Mouse (Mus musculus): Measurements from ENCODE around the gene Arrdc1. TPM values are rescaled to one million over a fixed set of nuclear protein-coding genes. Genes with fewer than 3 reads are reported as not detected.

Arrdc1 gene
- polyA plus RNA-seq, 1 experiment from 2014 or later: 35.2 TPM

DNA sequence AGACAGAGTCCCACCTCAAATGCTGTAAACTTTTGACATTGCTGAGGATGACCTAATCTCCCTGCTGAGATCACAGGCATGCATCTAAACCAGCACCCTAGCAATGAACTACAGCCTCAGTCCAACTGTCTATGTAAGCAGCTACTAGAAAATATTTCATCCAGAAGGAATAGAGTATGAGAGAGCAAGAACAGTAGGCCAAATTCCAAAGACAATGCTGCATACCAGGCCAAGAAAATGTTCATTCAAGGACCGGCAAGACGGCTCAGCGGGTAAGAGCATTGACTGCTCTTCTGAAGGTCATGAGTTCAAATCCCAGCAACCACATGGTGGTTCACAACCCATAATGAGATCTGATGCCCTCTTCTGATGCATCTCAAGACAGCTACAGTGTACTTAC lies 20.3 kb downstream of the Arrdc1 start:
- Histone ChIP-seq H3K4me2 (no peak overlapping the region), H3K36me3 (ENCODE audit: control insufficient read depth, insufficient read depth, low read length) (no peaks in the 10 kb centered on the region), H3K27ac (ENCODE audit: low read depth, low read length) (no peak overlapping the region), H3K9ac (ENCODE audit: low read depth, low read length) (no peak overlapping the region), H3K4me1 (replicated peaks; ENCODE audit: control insufficient read depth, insufficient read depth, low read length) (peaks cover 10% of the 10 kb centered on the region), H3K9me3 (ENCODE audit: control insufficient read depth, low read length) (no peaks in the 10 kb centered on the region), H3K4me3 (ENCODE audit: low read depth, low read length) (no peak overlapping the region), H3K27me3 (replicated peaks; ENCODE audit: control insufficient read depth, insufficient read depth, low read length) (no peaks in the 10 kb centered on the region)
- DNase-seq (ENCODE audit: low spot score): no peak
- no peak for ATAC-seq (replicated peaks; ENCODE audit: low FRiP score)
- 95% methylated on average over 3 of the region's 3 CpGs for WGBS

DNA sequence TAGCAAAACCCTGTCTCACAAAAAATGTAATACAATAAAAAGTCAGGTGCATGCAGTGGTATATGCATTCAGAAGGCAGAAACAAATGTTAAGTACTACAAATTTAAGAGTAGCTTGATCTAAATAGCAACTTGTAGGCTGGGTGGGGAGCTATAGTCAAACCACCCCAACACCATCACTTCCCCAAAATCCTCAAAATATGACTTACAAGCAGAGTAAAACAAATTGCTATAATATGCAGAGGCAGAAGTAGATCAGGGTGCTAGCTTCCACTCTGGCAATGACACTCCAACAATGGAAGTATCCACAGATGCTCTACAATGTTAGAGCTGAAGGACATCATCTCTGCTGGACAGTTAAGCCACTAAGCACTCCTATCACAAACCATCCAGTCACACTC lies 22.5 kb downstream of the Arrdc1 start:
- ATAC-seq (replicated peaks; ENCODE audit: low FRiP score): no peak

DNA sequence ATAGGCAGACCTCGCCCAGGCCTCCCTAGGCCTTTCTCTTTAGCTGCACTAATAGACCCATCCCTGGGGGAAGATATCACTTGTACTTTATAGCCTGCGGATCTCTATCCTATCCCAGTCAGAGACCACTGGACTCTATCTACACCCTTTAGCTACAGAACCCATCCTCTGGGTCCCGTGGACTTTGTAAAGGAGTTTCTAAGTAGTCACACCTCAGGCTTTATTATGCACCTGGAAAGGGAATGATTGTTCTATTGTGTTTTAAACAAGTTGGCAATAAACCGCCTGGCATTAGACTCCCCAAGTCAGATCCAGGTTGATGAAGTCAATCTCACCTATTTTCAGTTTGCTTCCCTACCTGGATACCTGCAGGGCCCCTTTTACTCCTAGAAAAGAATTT lies 22.9 kb downstream of the Arrdc1 start:
- H3K27me3 ChIP-seq (replicated peaks; ENCODE audit: control insufficient read depth, insufficient read depth, low read length): no peaks in the 10 kb centered on the region
- WGBS: 91% methylated on average over 4 of the region's 4 CpGs
- no peak overlapping the region for H3K9ac ChIP-seq (ENCODE audit: low read depth, low read length)
- DNase-seq (ENCODE audit: low spot score) (no peak), ATAC-seq (replicated peaks; ENCODE audit: low FRiP score) (no peak)
- no peak overlapping the region for H3K4me3 ChIP-seq (ENCODE audit: low read depth, low read length)
- no peak overlapping the region for H3K4me2 ChIP-seq
- no peaks in the 10 kb centered on the region for H3K36me3 ChIP-seq (ENCODE audit: control insufficient read depth, insufficient read depth, low read length)
- 0 out of 2 replicates have a peak, but pooled peaks cover under 1% of the 10 kb centered on the region for H3K4me1 ChIP-seq (replicated peaks; ENCODE audit: control insufficient read depth, insufficient read depth, low read length)
- no peaks in the 10 kb centered on the region for H3K9me3 ChIP-seq (ENCODE audit: control insufficient read depth, low read length)
- H3K27ac ChIP-seq (ENCODE audit: low read depth, low read length): no peak overlapping the region

More for the DNA sequence above, 22.5 kb downstream of the Arrdc1 start:
- no peak for DNase-seq (ENCODE audit: low spot score)
- no peaks in the 10 kb centered on the region for H3K36me3 ChIP-seq (ENCODE audit: control insufficient read depth, insufficient read depth, low read length)
- H3K27me3 ChIP-seq (replicated peaks; ENCODE audit: control insufficient read depth, insufficient read depth, low read length): no peaks in the 10 kb centered on the region
- no peak overlapping the region for H3K4me3 ChIP-seq (ENCODE audit: low read depth, low read length)
- H3K9ac ChIP-seq (ENCODE audit: low read depth, low read length): no peak overlapping the region
- H3K4me1 ChIP-seq (replicated peaks; ENCODE audit: control insufficient read depth, insufficient read depth, low read length): peaks cover 3% of the 10 kb centered on the region
- H3K27ac ChIP-seq (ENCODE audit: low read depth, low read length): no peak overlapping the region
- no peak overlapping the region for H3K4me2 ChIP-seq
- H3K9me3 ChIP-seq (ENCODE audit: control insufficient read depth, low read length): no peaks in the 10 kb centered on the region

- Histone ChIP-seq H3K4me2 (no peak overlapping the region), H3K9me3 (ENCODE audit: control insufficient read depth, low read length) (no peaks in the 10 kb centered on the region), H3K4me1 (replicated peaks; ENCODE audit: control insufficient read depth, insufficient read depth, low read length) (peaks cover 10% of the 10 kb centered on the region), H3K36me3 (ENCODE audit: control insufficient read depth, insufficient read depth, low read length) (no peaks in the 10 kb centered on the region), H3K27ac (ENCODE audit: low read depth, low read length) (no peak overlapping the region), H3K9ac (ENCODE audit: low read depth, low read length) (no peak overlapping the region), H3K4me3 (ENCODE audit: low read depth, low read length) (no peak overlapping the region), H3K27me3 (replicated peaks; ENCODE audit: control insufficient read depth, insufficient read depth, low read length) (no peaks in the 10 kb centered on the region)
- ATAC-seq (replicated peaks; ENCODE audit: low FRiP score) (no peak), DNase-seq (ENCODE audit: low spot score) (no peak)
- WGBS: 74% methylated on average over 4 of the region's 4 CpGs
Observed at GRCm38 (mm10) chr2:24910481-24910880, 24.6 kb downstream of the Arrdc1 start.

DNA sequence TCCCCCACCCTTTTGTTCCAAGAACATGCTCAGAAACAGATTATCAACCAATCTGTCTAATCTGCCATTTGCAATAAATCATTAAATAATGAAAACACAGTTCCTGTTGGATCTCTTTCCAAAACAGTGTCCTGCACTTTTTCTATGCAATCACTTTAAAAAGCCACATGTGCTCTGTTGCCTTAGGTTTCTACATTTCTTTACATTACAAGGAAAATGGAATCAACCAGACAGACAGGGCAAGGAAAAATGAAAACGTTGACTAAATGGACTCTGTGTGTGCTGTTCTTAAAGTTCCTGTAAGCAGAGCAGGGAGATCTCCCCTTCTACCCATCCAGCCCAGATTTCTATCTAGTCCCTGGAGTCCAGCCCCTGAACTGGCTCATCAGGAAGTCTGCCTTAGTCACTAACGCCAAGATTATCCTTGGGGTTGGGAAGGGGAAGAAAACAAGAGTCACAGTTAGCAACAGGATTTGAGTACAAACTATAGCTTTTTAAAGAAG lies 29.3 kb downstream of the Arrdc1 start:
- Histone ChIP-seq H3K27me3 (replicated peaks; ENCODE audit: control insufficient read depth, insufficient read depth, low read length) (no peaks in the 10 kb centered on the region), H3K4me2 (no peak overlapping the region), H3K4me3 (ENCODE audit: low read depth, low read length) (no peak overlapping the region), H3K27ac (ENCODE audit: low read depth, low read length) (no peak overlapping the region), H3K36me3 (ENCODE audit: control insufficient read depth, insufficient read depth, low read length) (no peaks in the 10 kb centered on the region), H3K4me1 (replicated peaks; ENCODE audit: control insufficient read depth, insufficient read depth, low read length) (peaks cover 25% of the 10 kb centered on the region), H3K9ac (ENCODE audit: low read depth, low read length) (no peak overlapping the region), H3K9me3 (ENCODE audit: control insufficient read depth, low read length) (no peaks in the 10 kb centered on the region)
- DNase-seq (ENCODE audit: low spot score) (no peak), ATAC-seq (replicated peaks; ENCODE audit: low FRiP score) (no peak)
- WGBS: 25% methylated on average over 2 of the region's 2 CpGs

DNA sequence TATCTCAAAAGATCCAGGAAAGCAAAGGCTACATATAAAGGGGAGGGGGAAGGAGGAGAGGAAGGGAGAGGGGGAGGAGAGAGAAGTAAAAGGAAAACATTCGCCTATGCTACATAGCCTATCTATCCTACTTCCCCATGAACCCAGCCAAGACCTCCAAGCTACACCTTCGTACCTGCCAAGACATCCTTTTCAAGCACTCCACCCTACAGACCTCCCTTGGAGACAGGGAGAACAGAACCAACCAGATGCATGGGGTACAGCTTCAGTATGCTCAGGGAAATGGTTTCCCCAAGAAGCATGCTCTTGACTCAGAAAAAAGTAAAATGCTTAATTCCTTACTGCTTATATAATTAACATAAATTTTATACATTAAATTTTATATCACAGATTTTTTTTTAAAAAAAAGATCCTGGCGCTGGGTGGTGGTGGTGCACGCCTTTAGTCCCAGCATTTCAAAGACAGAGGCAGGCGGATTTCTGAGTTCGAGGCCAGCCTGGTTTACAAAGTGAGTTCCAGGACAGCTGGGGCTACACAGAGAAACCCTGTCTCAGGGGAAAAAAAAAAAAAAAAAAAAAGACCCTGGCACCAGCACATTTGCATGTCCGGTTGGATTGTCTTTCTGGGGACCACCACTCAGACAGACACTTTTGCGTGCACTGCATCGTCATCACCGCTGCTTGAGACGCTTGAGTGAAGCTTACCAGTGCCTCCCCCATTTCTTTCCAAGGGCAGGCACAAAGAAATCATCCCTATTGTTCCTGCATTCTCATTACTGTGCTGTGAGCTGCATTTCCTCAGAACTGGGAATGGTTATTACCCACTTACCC lies 30.0 kb downstream of the Arrdc1 start:
- ATAC-seq (replicated peaks; ENCODE audit: low FRiP score): no peak
- H3K27me3 ChIP-seq (replicated peaks; ENCODE audit: control insufficient read depth, insufficient read depth, low read length): no peaks in the 10 kb centered on the region
- no peak overlapping the region for H3K4me2 ChIP-seq
- WGBS: 81% methylated on average over 11 of the region's 11 CpGs
- DNase-seq (ENCODE audit: low spot score): no peak
- no peak overlapping the region for H3K4me3 ChIP-seq (ENCODE audit: low read depth, low read length)
- H3K36me3 ChIP-seq (ENCODE audit: control insufficient read depth, insufficient read depth, low read length): no peaks in the 10 kb centered on the region
- peaks cover 25% of the 10 kb centered on the region for H3K4me1 ChIP-seq (replicated peaks; ENCODE audit: control insufficient read depth, insufficient read depth, low read length)
- H3K9me3 ChIP-seq (ENCODE audit: control insufficient read depth, low read length): no peaks in the 10 kb centered on the region
- no peak overlapping the region for H3K9ac ChIP-seq (ENCODE audit: low read depth, low read length)
- H3K27ac ChIP-seq (ENCODE audit: low read depth, low read length): no peak overlapping the region

- Histone ChIP-seq H3K4me1 (replicated peaks; ENCODE audit: control insufficient read depth, insufficient read depth, low read length) (peaks cover 25% of the 10 kb centered on the region), H3K36me3 (ENCODE audit: control insufficient read depth, insufficient read depth, low read length) (no peaks in the 10 kb centered on the region), H3K27me3 (replicated peaks; ENCODE audit: control insufficient read depth, insufficient read depth, low read length) (no peaks in the 10 kb centered on the region), H3K27ac (ENCODE audit: low read depth, low read length) (no peak overlapping the region), H3K4me2 (no peak overlapping the region), H3K9ac (ENCODE audit: low read depth, low read length) (no peak overlapping the region), H3K9me3 (ENCODE audit: control insufficient read depth, low read length) (no peaks in the 10 kb centered on the region), H3K4me3 (ENCODE audit: low read depth, low read length) (no peak overlapping the region)
- ATAC-seq (replicated peaks; ENCODE audit: low FRiP score) (no peak), DNase-seq (ENCODE audit: low spot score) (no peak)
- WGBS: 75% methylated on average over 6 of the region's 6 CpGs
Observed at GRCm38 (mm10) chr2:24902999-24903398, 32.1 kb downstream of the Arrdc1 start.

- ATAC-seq (replicated peaks; ENCODE audit: low FRiP score): no peak
Observed at GRCm38 (mm10) chr2:24901055-24901454, 34.0 kb downstream of the Arrdc1 start.

DNA sequence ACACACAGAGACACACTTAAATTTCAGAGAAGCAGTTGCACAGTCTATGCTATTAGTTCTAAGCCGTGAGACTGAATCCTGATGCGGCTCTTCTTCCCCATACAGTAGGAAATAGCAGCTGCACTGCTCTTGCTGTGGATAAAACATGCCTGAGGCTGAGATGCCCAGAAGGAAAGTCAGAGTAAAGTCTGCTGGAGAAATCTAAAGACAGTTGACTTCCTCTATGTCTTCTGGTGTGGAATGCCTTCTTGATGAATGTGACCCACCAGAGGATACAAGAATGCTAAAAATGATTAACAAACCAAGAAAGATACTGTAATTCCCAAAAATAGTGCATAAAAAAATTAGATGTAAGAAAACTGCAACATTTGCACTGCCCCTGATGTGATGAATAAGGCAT lies 35.8 kb downstream of the Arrdc1 start:
- 93% methylated on average over 2 of the region's 2 CpGs for WGBS

More at GRCm38 (mm10) chr2:24901055-24901454, 34.0 kb downstream of the Arrdc1 start:
- Histone ChIP-seq H3K27ac (ENCODE audit: low read depth, low read length) (no peak overlapping the region), H3K4me1 (replicated peaks; ENCODE audit: control insufficient read depth, insufficient read depth, low read length) (peaks cover 21% of the 10 kb centered on the region), H3K9ac (ENCODE audit: low read depth, low read length) (no peak overlapping the region), H3K9me3 (ENCODE audit: control insufficient read depth, low read length) (no peaks in the 10 kb centered on the region), H3K4me2 (no peak overlapping the region), H3K36me3 (ENCODE audit: control insufficient read depth, insufficient read depth, low read length) (no peaks in the 10 kb centered on the region; the same call in 1 of the 2 replicates), H3K4me3 (ENCODE audit: low read depth, low read length) (no peak overlapping the region), H3K27me3 (replicated peaks; ENCODE audit: control insufficient read depth, insufficient read depth, low read length) (no peaks in the 10 kb centered on the region)
- no peak for DNase-seq (ENCODE audit: low spot score)
- 90% methylated on average over 5 of the region's 5 CpGs for WGBS

More for the DNA sequence above, 35.8 kb downstream of the Arrdc1 start:
- Histone ChIP-seq H3K36me3 (ENCODE audit: control insufficient read depth, insufficient read depth, low read length) (no peaks in the 10 kb centered on the region; the same call in 1 of the 2 replicates), H3K27ac (ENCODE audit: low read depth, low read length) (no peak overlapping the region), H3K4me3 (ENCODE audit: low read depth, low read length) (no peak overlapping the region), H3K9ac (ENCODE audit: low read depth, low read length) (no peak overlapping the region), H3K27me3 (replicated peaks; ENCODE audit: control insufficient read depth, insufficient read depth, low read length) (no peaks in the 10 kb centered on the region), H3K9me3 (ENCODE audit: control insufficient read depth, low read length) (no peaks in the 10 kb centered on the region), H3K4me1 (replicated peaks; ENCODE audit: control insufficient read depth, insufficient read depth, low read length) (peaks cover 13% of the 10 kb centered on the region), H3K4me2 (no peak overlapping the region)
- no peak for ATAC-seq (replicated peaks; ENCODE audit: low FRiP score)
- no peak for DNase-seq (ENCODE audit: low spot score)

All from liver, embryonic 11.5 days (tissue).